Mouse (Mus musculus) myocyte (in vitro differentiated cells): Measurements from ENCODE around the gene Dct. TPM values are rescaled to one million over a fixed set of nuclear protein-coding genes. Genes with fewer than 3 reads are reported as not detected.

Source experiments
- H3K27me3 ChIP-seq: one replicate; pipeline ENCODE4 v1.6.1; 2011; ENCODE audit not compliant: control insufficient read depth, insufficient read depth, insufficient read length
- H3K36me3 ChIP-seq: one replicate; pipeline ENCODE4 v1.6.1; 2011; ENCODE audit not compliant: control insufficient read depth, insufficient read depth
- H3K4me2 ChIP-seq: one replicate; pipeline ENCODE4 v1.6.1; 2011; ENCODE audit warnings: low read depth, control low read depth
- H3K4me3 ChIP-seq: one replicate; pipeline ENCODE4 v1.5.1; 2011; ENCODE audit warnings: mild to moderate bottlenecking, control low read depth, moderate library complexity
- H3K79me2 ChIP-seq: one replicate; pipeline ENCODE4 v1.6.1; 2011; ENCODE audit not compliant: control insufficient read depth, insufficient read depth
- H3ac ChIP-seq: one replicate; pipeline ENCODE4 v1.6.1; 2011; ENCODE audit not compliant: control insufficient read depth, insufficient read length
- CEBPB ChIP-seq: IDR thresholded peaks from 2 replicates; pipeline ENCODE4 v1.6.1; 2011; ENCODE audit warnings: mild to moderate bottlenecking, moderate library complexity; ENCODE audit not compliant: poor library complexity, insufficient read depth, severe bottlenecking
- E2F4 ChIP-seq: IDR thresholded peaks from one replicate; pipeline ENCODE4 v1.6.1; 2011; ENCODE audit warnings: mild to moderate bottlenecking, control low read depth, moderate library complexity; ENCODE audit not compliant: insufficient read depth
- MAX ChIP-seq: IDR thresholded peaks from one replicate; pipeline ENCODE4 v1.6.1; 2011; ENCODE audit warnings: low read depth, mild to moderate bottlenecking, control low read depth
- MYOD1 ChIP-seq, 3 experiments: IDR thresholded peaks; one replicate each; pipeline ENCODE4 v1.6.1; 2011; ENCODE audit warnings: control low read depth in 2 of 3, low read depth in 2 of 3, mild to moderate bottlenecking in 2 of 3, moderate library complexity in 1 of 3; ENCODE audit not compliant: insufficient read length in 2 of 3, control insufficient read depth in 1 of 3
- MYOG ChIP-seq, 3 experiments: IDR thresholded peaks; one replicate each; pipeline ENCODE4 v1.6.1; 2011; ENCODE audit warnings: control low read depth in 2 of 3, low read depth in 2 of 3, mild to moderate bottlenecking in 2 of 3; ENCODE audit not compliant: insufficient read length in 2 of 3, control insufficient read depth in 1 of 3, insufficient read depth in 1 of 3
- POLR2A ChIP-seq: IDR thresholded peaks from one replicate; pipeline ENCODE4 v1.6.1; 2011; ENCODE audit warnings: low read depth, mild to moderate bottlenecking, control low read depth, moderate library complexity; ENCODE audit not compliant: insufficient read length
- POLR2AphosphoS2 ChIP-seq: IDR thresholded peaks from one replicate; pipeline ENCODE4 v1.6.1; 2011; ENCODE audit warnings: low read depth, control low read depth; ENCODE audit not compliant: insufficient read length
- REST ChIP-seq: IDR thresholded peaks from one replicate; pipeline ENCODE4 v1.6.1; 2011; ENCODE audit warnings: mild to moderate bottlenecking, control low read depth, moderate library complexity; ENCODE audit not compliant: insufficient read depth, insufficient read length
- SRF ChIP-seq: IDR thresholded peaks from one replicate; pipeline ENCODE4 v1.6.1; 2011; ENCODE audit warnings: low read depth; ENCODE audit not compliant: control insufficient read depth, insufficient read length
- TCF12 ChIP-seq: IDR thresholded peaks from one replicate; pipeline ENCODE4 v1.6.1; 2011; ENCODE audit warnings: mild to moderate bottlenecking, control low read depth; ENCODE audit not compliant: poor library complexity, insufficient read depth, severe bottlenecking
- TCF3 ChIP-seq: IDR thresholded peaks from one replicate; pipeline ENCODE4 v1.6.1; 2011; ENCODE audit warnings: low read depth, control low read depth; ENCODE audit not compliant: insufficient read length
- USF1 ChIP-seq: IDR thresholded peaks from one replicate; pipeline ENCODE4 v1.6.1; 2011; ENCODE audit warnings: low read depth, mild to moderate bottlenecking, control low read depth, moderate library complexity
- polyA plus RNA-seq: library from polyadenylated mRNA; unstranded; fragments of >200 nt; fragmentation: generic; extraction: Trizol; gene quantifications from one replicate; pipeline ENCODE4 v1.2.1, GENCODE M21; 2012; ENCODE audit warnings: missing spikeins

Dct gene
- polyA plus RNA-seq, 1 experiment = 0.01 TPM

DNA sequence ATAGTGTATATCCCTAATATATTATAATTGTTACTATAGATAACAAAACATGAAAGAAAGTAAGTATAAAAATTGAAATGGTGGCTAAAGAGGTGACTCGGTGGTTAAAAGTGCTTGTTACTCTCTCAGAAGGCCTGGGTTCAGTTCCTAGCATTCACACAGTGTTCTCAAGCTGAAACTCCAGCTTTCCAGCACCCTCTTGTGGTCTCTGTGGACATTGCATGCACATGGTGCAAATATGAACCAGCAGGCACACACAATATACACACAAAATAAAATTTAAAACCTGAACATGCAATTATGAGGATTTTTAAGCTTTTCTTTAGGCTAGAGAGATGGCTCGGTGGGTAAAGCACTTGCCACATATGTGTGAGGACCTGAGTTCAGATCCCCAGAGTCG is 24.5 kb downstream of the Dct start:
- H3ac ChIP-seq = no peak overlapping the region
- TF ChIP-seq E2F4 (no peak), POLR2AphosphoS2 (no peak), TCF12 (no peak)
- H3K79me2 ChIP-seq = no peaks in the 10 kb centered on the region
- no peaks in the 10 kb centered on the region for H3K27me3 ChIP-seq
- H3K4me3 ChIP-seq = no peak overlapping the region
- H3K4me2 ChIP-seq = no peak overlapping the region
- no peaks in the 10 kb centered on the region for H3K36me3 ChIP-seq

DNA sequence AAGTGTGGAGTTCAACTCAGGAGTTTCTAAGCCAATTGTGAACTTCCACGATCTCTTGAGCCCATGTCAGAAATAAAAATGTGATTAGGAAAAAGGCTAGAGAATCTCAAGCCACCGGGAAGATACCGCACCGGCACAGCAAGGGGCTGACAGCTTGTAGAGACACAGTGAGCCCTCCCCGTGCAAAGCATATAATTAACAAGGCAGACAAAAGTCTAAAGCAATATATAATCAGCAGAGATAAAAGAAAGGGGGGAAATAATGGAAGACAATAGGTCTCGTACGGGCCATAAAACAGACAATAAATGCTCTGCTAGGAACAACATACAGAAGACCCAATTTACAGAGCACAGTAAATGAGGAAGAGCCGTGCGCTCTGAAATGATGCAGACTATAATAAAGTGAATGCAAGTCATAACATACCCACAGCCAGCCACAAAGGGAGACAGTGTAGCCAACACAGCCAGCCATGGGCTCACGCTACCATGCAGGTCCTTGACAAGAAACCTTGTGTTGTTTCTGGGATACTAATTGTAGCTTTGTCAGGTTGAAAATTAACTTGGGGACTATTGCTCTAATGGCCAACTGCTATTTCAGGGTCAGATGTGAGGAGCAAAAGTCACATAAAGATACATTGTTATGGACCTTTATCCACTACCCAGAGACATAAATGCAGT is 30.0 kb downstream of the Dct start:
- no peaks in the 10 kb centered on the region for H3K27me3 ChIP-seq
- TF ChIP-seq POLR2A (no peak), SRF (no peak), TCF12 (no peak), CEBPB (no peak), REST (no peak), POLR2AphosphoS2 (no peak), USF1 (no peak), E2F4 (no peak), TCF3 (no peak), MYOG (IDR thresholded peaks at IDR 0.05; ENCODE audit: control insufficient read depth in 1 of 3, insufficient read depth in 1 of 3, insufficient read length in 2 of 3, low read depth in 2 of 3) (no peak), MAX (no peak), MYOD1 (IDR thresholded peaks at IDR 0.05; ENCODE audit: control insufficient read depth in 1 of 3, insufficient read length in 2 of 3, low read depth in 2 of 3) (no peak)
- no peak overlapping the region for H3K4me2 ChIP-seq
- no peaks in the 10 kb centered on the region for H3K79me2 ChIP-seq
- no peak overlapping the region for H3ac ChIP-seq
- H3K36me3 ChIP-seq = no peaks in the 10 kb centered on the region
- no peak overlapping the region for H3K4me3 ChIP-seq

DNA sequence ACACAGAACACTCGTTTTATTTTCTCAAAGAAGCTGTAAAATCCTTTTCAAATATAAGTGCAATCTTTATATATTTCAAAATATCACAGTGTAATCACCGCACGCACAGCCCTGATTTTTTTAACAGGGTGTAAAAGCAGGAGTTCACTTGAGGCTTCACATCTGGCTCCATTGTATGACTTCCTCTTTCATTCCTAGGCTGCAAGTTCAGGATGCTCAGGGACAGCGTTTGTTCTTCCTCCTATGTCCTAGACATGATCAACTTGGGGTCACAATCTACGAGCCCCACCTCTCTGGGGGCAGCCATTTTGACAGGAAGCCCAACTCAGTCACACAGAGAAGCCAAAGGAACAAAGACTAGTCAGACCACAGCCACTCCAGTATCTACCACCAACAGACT is 32.7 kb downstream of the Dct start:
- no peaks in the 10 kb centered on the region for H3K27me3 ChIP-seq
- no peaks in the 10 kb centered on the region for H3K36me3 ChIP-seq
- no peak overlapping the region for H3K4me3 ChIP-seq
- no peak overlapping the region for H3ac ChIP-seq
- no peaks in the 10 kb centered on the region for H3K79me2 ChIP-seq
- H3K4me2 ChIP-seq = no peak overlapping the region
- TF ChIP-seq REST = no peak
- TF ChIP-seq USF1 = no peak
- TF ChIP-seq MYOD1 (IDR thresholded peaks at IDR 0.05; ENCODE audit: control insufficient read depth in 1 of 3, insufficient read length in 2 of 3, low read depth in 2 of 3) = no peak
- TF ChIP-seq POLR2A = no peak
- TF ChIP-seq MYOG (IDR thresholded peaks at IDR 0.05; ENCODE audit: control insufficient read depth in 1 of 3, insufficient read depth in 1 of 3, insufficient read length in 2 of 3, low read depth in 2 of 3) = no peak
- no peak for TF ChIP-seq SRF
- TF ChIP-seq CEBPB = no peak
- no peak for TF ChIP-seq MAX

DNA sequence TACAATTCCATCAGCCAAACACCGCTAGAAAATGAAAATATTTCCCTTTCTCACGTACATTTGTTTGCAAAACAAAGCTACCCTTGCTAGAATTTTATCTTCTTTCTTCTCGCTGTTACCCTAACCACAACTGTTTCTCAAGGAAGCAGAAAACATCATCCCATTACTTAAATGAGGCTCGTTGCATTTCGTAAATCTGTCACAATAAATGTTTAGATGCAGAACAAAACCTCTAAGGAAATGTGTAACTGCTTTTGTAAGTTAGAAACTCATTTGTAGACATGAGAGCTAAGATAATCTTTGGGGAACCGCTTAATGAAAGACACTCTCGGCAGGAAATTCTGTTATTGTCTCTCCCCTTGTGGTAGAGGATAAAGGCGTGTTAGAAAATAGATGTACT is 38.8 kb downstream of the Dct start:
- H3K4me2 ChIP-seq = no peak overlapping the region
- no peak overlapping the region for H3ac ChIP-seq
- H3K27me3 ChIP-seq = peaks cover 8% of the 10 kb centered on the region
- H3K36me3 ChIP-seq = no peaks in the 10 kb centered on the region
- H3K4me3 ChIP-seq = no peak overlapping the region
- no peak for TF ChIP-seq POLR2A
- TF ChIP-seq USF1 = no peak
- TF ChIP-seq MAX = no peak
- TF ChIP-seq MYOG (IDR thresholded peaks at IDR 0.05; ENCODE audit: control insufficient read depth in 1 of 3, insufficient read depth in 1 of 3, insufficient read length in 2 of 3, low read depth in 2 of 3) = no peak
- TF ChIP-seq TCF3 = no peak
- no peak for TF ChIP-seq E2F4
- TF ChIP-seq MYOD1 (IDR thresholded peaks at IDR 0.05; ENCODE audit: control insufficient read depth in 1 of 3, insufficient read length in 2 of 3, low read depth in 2 of 3) = no peak
- TF ChIP-seq POLR2AphosphoS2 = no peak
- no peaks in the 10 kb centered on the region for H3K79me2 ChIP-seq

DNA sequence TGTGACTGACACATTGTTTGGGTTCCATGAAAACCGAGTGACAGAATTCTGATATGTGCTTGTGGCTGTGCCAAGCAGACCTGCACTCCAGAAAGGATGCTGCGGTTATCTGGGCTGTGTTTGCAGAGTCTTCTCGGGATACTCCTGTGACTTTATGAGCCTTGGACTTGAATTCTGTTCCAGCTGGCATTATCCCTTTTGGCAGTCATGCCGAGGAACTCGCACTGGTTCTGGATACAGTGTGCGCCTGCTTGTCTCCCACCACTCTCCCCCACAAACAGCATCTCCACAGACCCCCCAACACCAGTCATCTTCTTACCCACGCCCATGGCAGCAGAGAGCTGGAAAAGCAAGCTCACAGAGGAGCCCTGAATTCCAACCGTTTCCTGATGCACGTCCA is 42.5 kb downstream of the Dct start:
- peaks cover 14% of the 10 kb centered on the region for H3K27me3 ChIP-seq
- no peak for TF ChIP-seq CEBPB
- no peak for TF ChIP-seq TCF3
- TF ChIP-seq TCF12 = no peak
- TF ChIP-seq MYOD1 (IDR thresholded peaks at IDR 0.05; ENCODE audit: control insufficient read depth in 1 of 3, insufficient read length in 2 of 3, low read depth in 2 of 3) = no peak
- no peak for TF ChIP-seq MYOG (IDR thresholded peaks at IDR 0.05; ENCODE audit: control insufficient read depth in 1 of 3, insufficient read depth in 1 of 3, insufficient read length in 2 of 3, low read depth in 2 of 3)
- TF ChIP-seq POLR2AphosphoS2 = no peak
- no peak for TF ChIP-seq REST
- no peak for TF ChIP-seq MAX
- TF ChIP-seq USF1 = no peak
- no peak for TF ChIP-seq SRF
- no peak for TF ChIP-seq E2F4
- no peak for TF ChIP-seq POLR2A

More for the DNA sequence above, 42.5 kb downstream of the Dct start:
- H3K36me3 ChIP-seq = no peaks in the 10 kb centered on the region
- H3K79me2 ChIP-seq = no peaks in the 10 kb centered on the region
- H3K4me3 ChIP-seq = no peak overlapping the region
- H3ac ChIP-seq = no peak overlapping the region
- no peak overlapping the region for H3K4me2 ChIP-seq
